Mouse (Mus musculus) bone marrow, adult 2 months (tissue): ENCODE measurements at regions not wholly inside any gene's neighbourhood (a gene's known extent, or its start where the extent isn't known, plus 50 kb on each side); places are given as distances from the start of the nearest gene placed in this dataset.

Experiments used
- H3K27ac ChIP-seq: fragments of 200-500 bp; 2 replicates; pipeline ENCODE4 v1.5.1; 2012; ENCODE audit warnings: low read depth, mild to moderate bottlenecking, control low read depth, inconsistent platforms, low read length; ENCODE audit not compliant: control insufficient read depth, poor library complexity, insufficient read depth
- H3K4me1 ChIP-seq: fragments of 200-500 bp; 2 replicates; pipeline ENCODE4 v1.6.1; 2011; ENCODE audit warnings: low read length; ENCODE audit not compliant: control insufficient read depth, insufficient read depth
- H3K4me3 ChIP-seq: fragments of 200-500 bp; replicated peaks from 2 replicates; pipeline ENCODE3; 2011; ENCODE audit warnings: mild to moderate bottlenecking, low read depth, low read length, control low read depth; ENCODE audit not compliant: control insufficient read depth
- CTCF ChIP-seq: fragments of 200-500 bp; IDR thresholded peaks from 2 replicates; pipeline ENCODE4 v1.5.1; 2011; ENCODE audit warnings: low read length, control low read depth; ENCODE audit not compliant: control insufficient read depth, insufficient read depth
- POLR2A ChIP-seq: fragments of 200-500 bp; IDR thresholded peaks from 2 replicates; pipeline ENCODE4 v1.6.1; 2011; ENCODE audit warnings: low read depth, mild to moderate bottlenecking, control low read depth, low read length, borderline replicate concordance; ENCODE audit not compliant: control insufficient read depth
- whole genome bisulfite sequencing: fragments of 180-500 bp; shearing (Covaris S2); methylation state at CpG from one replicate; pipeline ENCODE4 v1.1.7; 2018; 5-methylcytosine and 5-hydroxymethylcytosine counted together

DNA sequence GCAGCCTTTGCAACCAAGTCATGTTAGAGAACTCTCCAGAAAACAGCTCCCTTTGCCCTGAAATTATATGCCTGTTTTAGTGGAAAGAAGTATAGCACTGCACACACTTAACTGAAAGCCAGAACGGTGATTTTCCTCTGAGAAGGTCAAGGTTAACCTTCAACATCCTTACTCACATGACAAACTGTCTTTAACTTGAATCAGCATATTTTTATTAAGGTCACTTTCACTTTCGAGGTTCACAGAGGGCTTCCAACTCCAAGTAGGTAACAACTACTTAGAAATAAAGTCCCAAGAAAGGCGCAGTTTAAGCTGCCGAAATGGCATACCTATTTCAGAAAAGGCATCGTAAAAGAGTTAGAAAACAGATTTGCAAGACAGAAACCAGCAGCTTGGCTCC lies 502.4 kb downstream of the Adgrl2 start:
- no peak for TF ChIP-seq CTCF
- TF ChIP-seq POLR2A = no peak
- 33% methylated on average over 5 of the region's 5 CpGs for WGBS
- Histone ChIP-seq H3K4me1 (peaks cover 1% of the 10 kb centered on the region; the same call in 1 of the 2 replicates), H3K4me3 (no peak overlapping the region), H3K27ac (no peak overlapping the region)

DNA sequence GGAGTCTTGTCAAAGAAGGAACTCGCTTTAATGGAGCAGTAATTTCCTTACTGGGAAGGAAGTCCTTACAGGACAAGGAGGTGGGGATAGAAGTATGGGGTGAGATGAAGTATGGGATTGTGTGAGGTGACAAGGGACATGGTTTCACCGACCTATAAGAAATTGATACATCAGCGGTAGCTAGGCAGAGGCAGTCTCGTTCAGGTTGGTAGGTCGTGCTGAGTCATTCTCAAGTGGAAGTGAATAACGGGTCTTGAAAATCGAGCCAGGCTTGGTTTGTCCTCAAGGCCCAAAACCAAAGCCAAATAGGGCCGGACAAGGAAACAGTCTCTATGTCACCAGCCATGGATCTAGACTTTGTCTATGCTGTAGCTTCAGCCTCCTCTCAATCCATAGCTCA lies 514.5 kb downstream of the Adgrl2 start:
- Histone ChIP-seq H3K27ac (no peak overlapping the region), H3K4me1 (no peaks in the 10 kb centered on the region), H3K4me3 (no peak overlapping the region)
- WGBS = 87% methylated on average over 8 of the region's 8 CpGs
- no peak for TF ChIP-seq POLR2A
- TF ChIP-seq CTCF = no peak

DNA sequence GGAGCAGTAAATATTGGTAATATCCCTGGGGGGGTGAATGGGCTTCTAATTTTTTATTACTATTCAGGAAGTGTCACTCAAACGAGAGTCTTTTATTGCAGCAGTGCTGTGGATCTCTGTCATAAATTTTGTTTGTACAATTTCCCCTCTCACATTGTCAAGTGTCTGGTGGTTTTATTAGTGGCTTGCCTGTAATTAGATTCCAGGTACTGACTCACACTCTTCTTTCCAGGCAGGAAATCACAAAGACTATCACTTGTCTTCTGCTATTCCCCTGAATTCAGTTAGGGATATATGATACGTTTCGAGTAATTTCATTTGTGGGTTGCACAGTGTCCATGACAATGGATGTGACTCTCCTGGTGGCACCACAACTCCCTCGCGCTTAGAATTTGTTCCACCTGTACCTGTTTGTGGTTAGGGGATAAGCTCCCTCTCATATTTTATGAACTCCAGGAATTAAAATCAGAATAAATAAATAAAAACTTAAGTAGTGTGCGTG lies 517.4 kb downstream of the Adgrl2 start:
- Histone ChIP-seq H3K4me1 (no peaks in the 10 kb centered on the region), H3K4me3 (no peak overlapping the region), H3K27ac (no peak overlapping the region)
- WGBS = 75% methylated on average over 6 of the region's 6 CpGs
- no peak for TF ChIP-seq CTCF
- no peak for TF ChIP-seq POLR2A

DNA sequence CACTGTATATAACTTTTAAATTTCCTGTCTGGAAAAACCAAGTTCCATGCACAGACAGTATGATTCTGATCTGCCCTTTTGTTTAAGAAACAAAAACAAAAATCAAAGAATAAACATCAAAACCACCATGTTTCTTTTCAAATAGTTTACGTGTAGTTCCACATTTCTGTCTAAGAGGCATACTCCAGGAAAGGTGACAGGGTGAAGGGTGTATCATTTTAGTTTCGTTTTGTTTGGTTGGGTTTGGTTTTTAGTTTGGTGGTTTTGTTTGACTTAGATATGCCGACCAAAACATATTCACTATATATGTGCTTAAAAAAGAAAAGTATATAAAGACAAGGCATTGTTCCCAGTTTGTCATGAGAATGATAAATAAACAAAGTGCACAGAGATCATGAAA lies 524.9 kb downstream of the Adgrl2 start:
- H3K4me3 ChIP-seq = no peak overlapping the region
- H3K27ac ChIP-seq = no peak overlapping the region
- WGBS = 41% methylated on average over 3 of the region's 3 CpGs
- TF ChIP-seq CTCF (no peak), POLR2A (no peak)
- H3K4me1 ChIP-seq = no peaks in the 10 kb centered on the region

DNA sequence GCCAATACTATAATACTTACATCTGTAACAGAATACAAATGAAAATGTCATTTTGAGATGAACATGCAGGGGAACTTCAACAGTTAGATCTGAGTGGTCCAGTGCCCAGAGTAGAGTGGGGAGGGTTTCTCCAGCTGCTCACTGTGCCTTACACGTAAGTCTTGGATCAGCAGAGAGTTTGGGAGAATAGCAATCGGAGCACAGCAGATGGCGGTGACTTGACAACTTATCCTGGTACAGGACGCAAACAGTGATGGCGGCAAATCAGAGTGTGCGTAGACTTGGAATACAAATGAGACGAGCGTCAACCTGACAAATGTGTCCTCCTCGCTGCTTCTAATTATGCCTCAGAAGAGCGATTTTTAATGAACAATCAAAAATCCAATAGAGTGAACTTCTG lies 527.6 kb downstream of the Adgrl2 start:
- 92% methylated on average over 10 of the region's 10 CpGs for WGBS
- Histone ChIP-seq H3K27ac (no peak overlapping the region), H3K4me1 (no peaks in the 10 kb centered on the region), H3K4me3 (no peak overlapping the region)
- TF ChIP-seq POLR2A = no peak
- TF ChIP-seq CTCF = no peak

DNA sequence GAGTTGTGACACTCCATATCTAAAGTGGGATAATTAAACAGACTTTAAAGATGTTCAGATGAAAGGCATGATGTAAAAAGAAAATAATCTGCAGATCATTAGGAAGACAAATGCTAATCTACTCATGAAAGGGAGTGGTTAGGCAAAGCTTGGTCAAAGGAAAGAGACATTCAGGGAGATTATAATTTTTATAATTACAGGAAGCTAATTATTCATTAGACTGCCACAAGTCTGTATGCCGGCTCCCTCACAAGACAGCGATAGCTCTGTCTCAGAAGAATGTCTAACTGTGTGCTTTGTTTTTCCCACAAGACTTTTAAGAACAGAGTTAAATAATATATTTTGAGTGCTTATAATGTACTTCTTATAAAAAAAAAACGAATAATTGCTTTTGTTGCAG lies 541.5 kb downstream of the Adgrl2 start:
- no peak for TF ChIP-seq CTCF
- no peak for TF ChIP-seq POLR2A
- no peak overlapping the region for H3K4me3 ChIP-seq
- no peaks in the 10 kb centered on the region for H3K4me1 ChIP-seq
- no peak overlapping the region for H3K27ac ChIP-seq
- WGBS = 78% methylated on average over 3 of the region's 3 CpGs

DNA sequence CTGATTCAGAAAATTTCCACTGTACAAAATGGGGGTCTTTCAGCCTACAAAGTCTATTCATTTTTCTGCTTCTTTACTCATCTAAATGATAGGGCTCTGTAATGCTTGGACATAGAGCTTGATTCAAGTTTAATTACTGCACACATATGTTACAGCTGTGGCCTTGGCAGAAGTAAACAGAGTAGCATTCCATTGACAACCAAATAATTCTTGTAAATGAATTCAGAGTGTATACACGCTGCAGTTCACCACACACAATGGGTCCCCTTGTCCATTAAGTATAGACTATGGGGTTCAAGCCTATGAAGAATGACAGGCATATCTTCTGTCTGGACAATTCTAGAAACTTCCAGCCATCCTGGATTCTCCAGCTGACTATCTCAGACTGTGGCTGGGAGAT lies 541.9 kb downstream of the Adgrl2 start:
- Histone ChIP-seq H3K27ac (no peak overlapping the region), H3K4me1 (no peaks in the 10 kb centered on the region), H3K4me3 (no peak overlapping the region)
- no peak for TF ChIP-seq POLR2A
- no peak for TF ChIP-seq CTCF
- 81% methylated on average over 1 of the region's 1 CpGs for WGBS

DNA sequence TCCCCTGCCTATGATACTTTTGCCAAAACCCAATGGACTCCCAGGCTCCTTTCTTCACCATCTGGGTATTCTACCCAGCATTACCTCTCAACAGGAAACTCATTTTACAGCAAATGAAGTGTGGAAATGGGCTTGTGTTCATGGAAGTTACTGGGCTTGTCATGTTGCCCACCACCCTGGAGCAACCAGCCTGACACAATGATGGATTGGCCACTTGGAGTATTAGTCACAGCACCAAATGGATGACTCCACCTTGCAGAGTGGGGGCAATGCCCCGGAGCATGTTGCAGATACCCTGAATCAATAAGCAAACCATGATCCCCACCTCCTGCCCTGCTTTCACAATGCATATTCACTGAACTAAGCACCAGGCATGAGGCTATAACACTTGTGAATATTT lies 543.5 kb downstream of the Adgrl2 start:
- TF ChIP-seq POLR2A (no peak), CTCF (no peak)
- Histone ChIP-seq H3K4me3 (no peak overlapping the region), H3K27ac (no peak overlapping the region), H3K4me1 (no peaks in the 10 kb centered on the region)
- whole genome bisulfite sequencing = 85% methylated on average over 1 of the region's 1 CpGs

DNA sequence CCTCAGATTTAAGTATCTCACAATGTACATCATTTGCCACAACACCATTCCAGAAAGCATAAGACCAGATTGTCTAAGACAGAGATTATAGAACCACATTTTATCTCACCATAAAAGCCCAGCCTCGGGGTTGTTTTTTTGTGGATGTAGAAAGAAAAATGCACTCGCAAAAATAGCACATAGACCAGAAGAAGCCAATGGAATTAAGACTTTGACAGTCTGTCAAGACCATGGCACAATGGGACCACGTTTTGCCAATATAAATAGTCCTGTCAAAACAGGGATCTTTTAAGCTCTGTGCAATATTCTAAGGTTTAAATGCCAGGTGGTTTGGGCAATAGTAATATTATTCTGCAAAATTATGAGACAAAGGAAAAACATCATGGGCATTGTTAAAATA lies 547.3 kb downstream of the Adgrl2 start:
- TF ChIP-seq POLR2A = no peak
- TF ChIP-seq CTCF = no peak
- Histone ChIP-seq H3K27ac (no peak overlapping the region), H3K4me1 (no peaks in the 10 kb centered on the region), H3K4me3 (no peak overlapping the region)
- WGBS = 69% methylated on average over 3 of the region's 3 CpGs
